In genomic region chr15:77358320-77359040, GRCm38 (mm10) we compare ENCODE assay signal across 8 mouse cellular contexts. TPM values are rescaled to one million over a fixed set of nuclear protein-coding genes. Genes with fewer than 3 reads are reported as not detected.
DNase-seq lines count a peak whose midpoint lies in the region; ATAC-seq lines count a peak whose summit lies in the region.

No protein-coding gene starts in this region.

- peak; percentile 99 for ATAC-seq in megakaryocyte progenitor cell, adult 5-6 weeks (replicated peaks; ENCODE audit: poor library complexity)

- DNase-seq in ZHBTc4 (ENCODE audit: low read depth, low spot score), result peak; percentile 97
- peak; percentile 73 to 89 for DNase-seq in cerebellum, postnatal 4 days (ENCODE audit: low spot score in 2 of 2)
- DNase-seq in gastrocnemius, adult 8-10 months (ENCODE audit: low spot score in 2 of 2), result peak; percentile 82 to 85
- DNase-seq in hindlimb bud, embryonic 11.5 days (ENCODE audit: extremely low spot score, low read depth, low spot score), result peak; percentile 92
- peak; percentile 64 to 90 for DNase-seq in left cerebral cortex, adult 9 months (ENCODE audit: low spot score in 2 of 2)
- peak; percentile 82 for DNase-seq in right cerebral cortex, postnatal 14 days
- DNase-seq in urinary bladder, postnatal 4 days (ENCODE audit: low spot score in 2 of 2), result peak; percentile 85

RNA-seq across cellular contexts. Expression of gene Apol7a, which starts 40.4 kb away (rescaled TPM):
- total RNA-seq in gastrocnemius, adult 8-10 months (2022), result 1 to 10 TPM in 3 of 4 experiments, under 1 TPM in 1; 0.80 to 1.6 (median 1.3) TPM
- not detected in 2 replicates for total RNA-seq in megakaryocyte progenitor cell, adult 5-6 weeks (2015)
- not detected in 2 replicates for total RNA-seq in megakaryocyte progenitor cell, adult 5-6 weeks (2017)

RNA-seq across cellular contexts. Expression of gene Rbfox2, which starts 51.7 kb away (rescaled TPM):
- total RNA-seq in gastrocnemius, adult 8-10 months (2022), result 10 to 100 TPM; 40.8 to 56.7 (median 46.9) TPM
- total RNA-seq in megakaryocyte progenitor cell, adult 5-6 weeks (2015), result 0.22 and 0.32 TPM in 2 replicates
- 0.54 and 0.87 TPM in 2 replicates for total RNA-seq in megakaryocyte progenitor cell, adult 5-6 weeks (2017)

RNA-seq across cellular contexts. Expression of gene Apol9a, which starts 52.5 kb away (rescaled TPM):
- total RNA-seq in gastrocnemius, adult 8-10 months (2022), result under 1 TPM in 1 of 4 experiments, not detected in 3; 0.18 TPM
- not detected in 2 replicates for total RNA-seq in megakaryocyte progenitor cell, adult 5-6 weeks (2015)
- not detected in 2 replicates for total RNA-seq in megakaryocyte progenitor cell, adult 5-6 weeks (2017)

Comparison
In these comparisons a context has a peak if more than half of its experiments do, and no peak if none do; other contexts are left out.
1. Peak in every context shown above with its lines: DNase-seq and ATAC-seq.
2. RNA of gene Rbfox2, which starts 51.7 kb away (total RNA-seq): 40.8 to 56.7 TPM in gastrocnemius, adult 8-10 months; 0.22 to 0.87 TPM in megakaryocyte progenitor cell, adult 5-6 weeks; every median in the first group is over 10 times any median in the second.